Mouse (Mus musculus) hindbrain, embryonic 15.5 days (tissue): ENCODE measurements at regions not wholly inside any gene's neighbourhood (a gene's known extent, or its start where the extent isn't known, plus 50 kb on each side); places are given as distances from the start of the nearest gene placed in this dataset.

ENCODE experiments used
- ATAC-seq: fragments of 200-750 bp; cut with Nextera tagmentation; 2 replicates; pipeline ENCODE4 v1.8.0; 2017; ENCODE audit warnings: low read depth, moderate number of reproducible peaks, moderate TSS enrichment; ENCODE audit not compliant: low FRiP score
- H3K27ac ChIP-seq: fragments of 300-500 bp; sonication (generic); replicated peaks from 2 replicates; pipeline ENCODE4 v1.5.1; 2015; ENCODE audit warnings: mild to moderate bottlenecking, inconsistent platforms
- H3K27me3 ChIP-seq: fragments of 300-500 bp; sonication (generic); 2 replicates; pipeline ENCODE4 v1.6.1; 2015; ENCODE audit warnings: control low read depth, inconsistent platforms
- H3K36me3 ChIP-seq: fragments of 300-500 bp; sonication (generic); 2 replicates; pipeline ENCODE4 v1.6.1; 2015; ENCODE audit warnings: control low read depth, inconsistent platforms
- H3K4me1 ChIP-seq: fragments of 300-500 bp; sonication (generic); replicated peaks from 2 replicates; pipeline ENCODE4 v1.6.1; 2015; ENCODE audit warnings: control low read depth, inconsistent platforms
- H3K4me2 ChIP-seq: fragments of 300-500 bp; sonication (generic); 2 replicates; pipeline ENCODE4 v1.6.1; 2015; ENCODE audit warnings: moderate library complexity, mild to moderate bottlenecking, inconsistent platforms
- H3K4me3 ChIP-seq: fragments of 300-500 bp; sonication (generic); 2 replicates; pipeline ENCODE4 v1.5.1; 2015; ENCODE audit warnings: mild to moderate bottlenecking, inconsistent platforms
- H3K9ac ChIP-seq: fragments of 300-500 bp; sonication (generic); 2 replicates; pipeline ENCODE4 v1.6.1; 2015; ENCODE audit warnings: inconsistent platforms
- H3K9me3 ChIP-seq: fragments of 300-500 bp; sonication (generic); 2 replicates; pipeline ENCODE4 v1.6.1; 2016; ENCODE audit warnings: control low read depth, inconsistent platforms
- WGBS: fragments of 180-500 bp; shearing (Covaris S2); methylation state at CpG from one replicate; pipeline ENCODE4 v1.1.7; 2015; 5-methylcytosine and 5-hydroxymethylcytosine counted together

GRCm38 (mm10) chr3:70860909-70861675 lies 853.7 kb downstream of the Otol1 start:
- WGBS: 69% methylated on average over 8 of the region's 8 CpGs
- ATAC-seq: no peak
- Histone ChIP-seq H3K9ac (no peak overlapping the region), H3K27ac (no peak overlapping the region), H3K27me3 (no peaks in the 10 kb centered on the region), H3K4me2 (no peak overlapping the region), H3K4me3 (no peak overlapping the region), H3K4me1 (no peaks in the 10 kb centered on the region), H3K9me3 (no peaks in the 10 kb centered on the region), H3K36me3 (no peaks in the 10 kb centered on the region)

GRCm38 (mm10) chr3:70873688-70874551 lies 866.5 kb downstream of the Otol1 start:
- H3K36me3 ChIP-seq: no peaks in the 10 kb centered on the region
- H3K4me3 ChIP-seq: no peak overlapping the region
- H3K4me1 ChIP-seq: no peaks in the 10 kb centered on the region
- WGBS: 65% methylated on average over 9 of the region's 9 CpGs
- H3K27me3 ChIP-seq: no peaks in the 10 kb centered on the region
- no peaks in the 10 kb centered on the region for H3K9me3 ChIP-seq
- H3K4me2 ChIP-seq: no peak overlapping the region
- no peak for ATAC-seq
- no peak overlapping the region for H3K9ac ChIP-seq
- no peak overlapping the region for H3K27ac ChIP-seq

DNA sequence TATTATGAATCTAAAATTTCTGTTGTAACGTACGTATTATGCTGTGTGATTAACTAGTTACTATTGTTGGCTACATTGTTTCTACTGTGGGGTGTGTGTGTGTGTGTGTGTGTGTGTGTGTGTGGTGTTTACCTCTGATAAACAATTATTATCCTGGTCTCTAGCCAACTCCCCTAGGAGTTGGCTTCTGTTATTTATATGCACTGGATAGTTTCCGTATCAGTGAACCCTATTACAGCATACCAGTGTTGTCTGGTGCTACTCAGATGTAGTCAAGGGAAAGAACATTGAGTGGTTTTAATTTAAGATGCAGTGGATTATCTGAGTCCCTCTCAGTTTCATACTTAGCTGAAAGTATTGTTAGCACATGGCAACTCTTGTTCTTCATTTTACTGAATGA lies 867.2 kb downstream of the Otol1 start:
- H3K4me2 ChIP-seq: no peak overlapping the region
- no peak overlapping the region for H3K4me3 ChIP-seq
- 0 out of 2 replicates have a peak, but pooled peaks have one; percentile 69 for ATAC-seq
- H3K27ac ChIP-seq: no peak overlapping the region
- no peaks in the 10 kb centered on the region for H3K4me1 ChIP-seq
- WGBS: 55% methylated on average over 3 of the region's 3 CpGs
- no peaks in the 10 kb centered on the region for H3K27me3 ChIP-seq
- no peaks in the 10 kb centered on the region for H3K9me3 ChIP-seq
- no peaks in the 10 kb centered on the region for H3K36me3 ChIP-seq
- no peak overlapping the region for H3K9ac ChIP-seq
